Mouse (Mus musculus) urinary bladder, postnatal 36 days (tissue): Measurements from ENCODE around the gene Klhl33.
"Not testable (repeated sequence)": the region's sequence is repeated elsewhere in the genome, so short reads cannot be mapped to it uniquely, and the experiment has no call there.

ENCODE experiments used
- DNase-seq, 2 experiments: peaks; one replicate each; pipeline ENCODE4 v3.0.0; 2022; ENCODE audit warnings: low spot score in 2 of 2, mixed read lengths in 1 of 2

The Klhl33 gene

DNA sequence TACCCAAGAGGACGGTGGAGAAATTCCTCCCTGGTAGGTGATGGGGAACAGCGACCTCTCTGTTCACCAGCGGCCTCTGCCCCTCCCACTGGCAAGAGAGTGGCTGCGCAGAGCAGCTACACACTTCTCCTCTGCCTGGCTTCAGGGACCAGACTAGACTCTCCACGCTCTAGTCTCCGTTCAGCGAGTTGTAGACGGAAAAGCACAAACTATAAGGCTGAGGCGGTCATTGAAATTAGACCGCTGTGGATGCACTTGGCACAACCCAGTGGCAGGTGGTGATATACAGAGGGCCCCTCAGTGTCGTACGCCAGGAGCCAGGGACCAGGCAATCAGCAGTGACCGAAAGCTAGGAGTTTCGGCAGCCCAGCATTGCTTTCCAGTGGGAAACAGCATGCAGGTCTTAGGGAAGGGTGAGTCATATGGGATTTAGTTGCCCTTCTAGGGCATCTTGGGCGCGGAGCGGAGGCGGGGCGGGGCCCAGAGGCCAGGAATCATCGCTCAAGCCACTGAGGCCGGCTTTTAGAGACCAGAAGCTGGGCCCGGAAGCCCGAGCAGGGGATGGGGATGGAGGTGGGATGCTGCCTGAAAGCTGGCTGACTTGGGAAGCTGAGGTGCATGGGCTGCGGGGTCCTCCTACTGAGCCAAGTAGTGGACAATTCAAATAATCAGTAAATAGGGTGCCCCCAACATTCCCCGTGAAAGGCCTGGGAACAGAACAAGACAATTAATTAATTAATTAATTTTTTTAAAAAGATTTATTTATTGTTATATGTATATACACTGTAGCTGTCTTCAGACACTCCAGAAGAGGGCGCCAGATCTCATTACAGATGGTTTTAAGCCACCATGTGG is 6.9 kb upstream of the Klhl33 start:
- DNase-seq, result peak in 1 of 2 experiments; percentile 28

GRCm38 (mm10) chr14:50897992-50898391 is 685 bp upstream of the Klhl33 start:
- DNase-seq, result not testable (repeated sequence)

GRCm38 (mm10) chr14:50896747-50897373 is 447 bp downstream of the Klhl33 start:
- DNase-seq, result no peak

DNA sequence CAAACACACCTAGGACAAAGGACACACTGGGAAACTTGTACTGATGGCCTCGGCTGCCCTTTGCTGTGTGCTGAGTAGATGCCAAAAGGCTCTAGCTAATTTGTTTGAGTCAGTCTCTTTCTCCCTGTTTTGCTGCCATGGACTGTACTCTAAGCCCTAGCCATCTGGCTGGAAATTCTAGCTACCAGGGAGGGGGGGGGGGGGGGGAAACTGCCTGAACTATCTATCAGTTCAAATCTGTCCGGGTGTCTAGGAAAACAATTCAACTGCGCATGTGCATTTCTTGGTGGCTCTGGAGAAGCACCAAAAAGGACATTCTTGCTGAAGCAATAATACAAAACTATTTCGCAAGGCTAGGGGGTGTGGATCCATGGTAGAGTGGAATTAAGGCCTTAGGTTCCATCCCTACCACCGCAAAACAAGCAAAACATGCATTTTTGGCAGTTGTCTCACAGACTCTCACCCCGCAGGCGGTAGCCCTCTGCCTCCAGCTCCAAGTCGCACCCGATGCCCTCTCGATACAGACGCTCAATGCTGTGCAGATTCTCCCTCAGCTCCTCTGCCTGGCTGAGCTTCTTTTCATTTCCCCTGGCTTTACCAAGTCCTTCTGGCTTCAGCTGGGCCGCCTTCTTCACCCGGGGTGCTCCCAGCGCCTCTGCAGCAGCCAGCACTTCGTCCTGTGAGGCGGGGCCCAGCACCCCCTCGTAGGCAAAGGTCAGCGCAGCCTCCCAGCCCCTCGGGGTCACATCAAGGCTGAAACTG is 1.1 kb downstream of the Klhl33 start:
- DNase-seq, result peak; percentile 39 to 72

GRCm38 (mm10) chr14:50895407-50895806 is 1.9 kb downstream of the Klhl33 start:
- DNase-seq, result no peak

DNA sequence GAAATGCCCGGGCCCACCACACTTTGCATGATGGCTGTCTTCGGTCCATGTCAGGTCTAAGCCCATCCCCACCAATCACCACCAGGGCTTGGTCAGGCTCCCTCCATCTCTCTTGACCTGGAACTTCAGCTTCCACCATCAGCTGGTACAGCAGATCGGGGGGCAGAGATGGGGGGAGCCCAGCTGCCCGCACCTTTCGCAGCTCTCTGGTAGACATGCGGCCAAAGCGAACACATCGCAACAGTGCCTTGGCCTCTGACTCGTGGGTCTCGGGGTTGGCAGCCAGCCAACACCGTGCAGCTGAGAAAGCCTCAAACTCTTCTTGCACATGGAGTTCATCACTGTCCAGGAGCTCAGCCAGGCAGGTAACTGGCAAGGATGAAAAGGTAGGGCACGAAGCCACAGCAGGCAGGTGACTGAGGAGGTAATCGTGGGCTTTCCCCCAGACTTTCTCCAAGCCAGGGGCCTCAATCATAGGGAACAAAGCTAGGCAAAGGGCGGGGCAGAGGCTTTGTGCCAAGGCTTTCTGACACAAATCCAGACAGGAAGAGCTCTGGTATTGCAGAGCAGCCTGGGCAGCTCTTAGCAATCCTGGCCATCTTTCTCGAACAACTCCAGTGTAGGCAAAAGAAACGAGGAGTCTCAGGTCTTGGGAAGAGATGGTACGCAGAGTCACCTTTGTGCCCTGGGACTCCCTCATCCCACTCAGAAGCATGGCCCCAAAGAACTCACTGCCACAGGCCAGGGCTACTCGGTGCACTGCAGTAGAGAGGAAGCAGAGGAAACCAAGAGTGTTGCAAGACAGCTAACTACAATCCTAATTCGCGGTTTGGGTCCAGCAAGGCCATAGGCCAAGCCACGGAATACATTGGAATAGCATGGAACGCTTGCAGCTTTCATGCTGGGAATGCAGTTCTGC is 4.5 kb downstream of the Klhl33 start:
- DNase-seq, result peak in 1 of 2 experiments; percentile 36

DNA sequence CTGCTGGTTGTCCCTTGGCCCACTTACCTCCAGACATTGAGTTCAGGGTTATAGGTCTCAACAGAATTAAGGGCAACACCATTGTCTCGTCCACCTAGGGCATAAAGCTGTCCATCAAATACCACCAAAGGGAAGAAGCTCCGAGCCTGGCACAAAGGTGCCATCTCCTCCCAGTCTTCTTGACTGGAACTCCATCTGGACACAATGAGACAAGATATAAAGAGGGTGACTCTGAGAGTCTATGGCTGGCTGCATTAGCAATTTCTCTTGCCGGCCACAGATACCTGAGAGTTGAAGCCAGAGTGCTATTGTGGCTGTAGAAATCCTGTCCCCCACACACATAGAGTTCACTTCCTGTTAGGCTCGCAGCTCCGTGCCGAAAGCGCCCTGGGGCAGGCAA is 5.2 kb downstream of the Klhl33 start:
- no peak for DNase-seq

GRCm38 (mm10) chr14:50891621-50892020 is 5.7 kb downstream of the Klhl33 start:
- no peak for DNase-seq

- DNase-seq, result no peak
Measured at GRCm38 (mm10) chr14:50876236-50876950, 20.9 kb downstream of the Klhl33 start.

GRCm38 (mm10) chr14:50875591-50876230 is 21.6 kb downstream of the Klhl33 start:
- no peak for DNase-seq

- no peak for DNase-seq
Measured at GRCm38 (mm10) chr14:50875175-50875574, 22.1 kb downstream of the Klhl33 start.

GRCm38 (mm10) chr14:50871284-50871683 is 26.0 kb downstream of the Klhl33 start:
- DNase-seq, result no peak

GRCm38 (mm10) chr14:50870805-50871143 is 26.5 kb downstream of the Klhl33 start:
- DNase-seq, result no peak

DNA sequence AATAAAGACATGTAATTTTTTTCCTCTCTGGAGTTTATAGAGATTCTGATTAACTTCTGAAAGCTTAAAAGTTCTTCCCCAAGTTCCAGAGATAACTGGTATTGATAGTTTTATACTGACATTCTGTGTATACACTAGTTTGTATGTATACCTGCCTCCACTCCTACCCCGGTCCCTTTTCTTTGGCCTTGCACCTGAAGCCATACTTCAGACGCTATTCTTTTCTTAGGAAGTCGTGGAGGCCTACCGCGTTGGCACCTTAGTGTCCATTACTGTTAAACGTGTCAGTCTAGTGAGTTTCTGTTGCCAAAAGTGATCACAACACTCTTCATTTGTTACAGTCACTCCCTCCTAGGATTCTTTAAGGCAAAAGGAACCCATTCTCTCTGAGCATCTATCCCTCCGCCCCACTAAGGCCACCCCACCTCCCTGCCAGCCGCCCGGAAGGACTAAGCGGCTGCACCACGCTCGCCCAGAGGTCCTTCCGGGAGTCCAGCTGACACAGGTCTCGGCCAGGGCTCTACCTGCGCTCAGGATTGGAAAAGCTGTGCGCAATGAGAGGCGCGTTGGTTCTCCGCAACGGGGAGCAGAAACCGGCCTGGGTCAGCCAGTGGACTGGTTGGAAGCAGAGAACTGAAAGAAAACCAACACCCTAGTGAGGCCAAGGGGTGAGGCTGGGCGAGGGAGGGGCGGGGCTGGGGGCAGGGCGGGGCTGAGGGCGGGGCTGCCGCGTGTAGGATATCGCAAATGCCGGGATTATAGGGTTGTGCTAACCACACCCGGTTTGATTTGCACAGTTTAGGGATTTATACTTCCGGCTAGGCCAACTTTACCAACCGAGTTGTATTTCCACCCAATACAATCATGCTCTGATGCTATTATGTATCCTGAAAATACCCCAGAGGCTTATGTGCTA is 27.2 kb downstream of the Klhl33 start, which contains the start of gene Tep1:
TSS of gene Tep1 (minus strand) at position 672 of the 916 bp plus-strand sequence.
- DNase-seq, result peak; percentile 66 to 74

- DNase-seq, result no peak
Measured at GRCm38 (mm10) chr14:50868656-50869055, 28.7 kb downstream of the Klhl33 start.

GRCm38 (mm10) chr14:50868211-50868610 is 29.1 kb downstream of the Klhl33 start:
- no peak for DNase-seq

DNA sequence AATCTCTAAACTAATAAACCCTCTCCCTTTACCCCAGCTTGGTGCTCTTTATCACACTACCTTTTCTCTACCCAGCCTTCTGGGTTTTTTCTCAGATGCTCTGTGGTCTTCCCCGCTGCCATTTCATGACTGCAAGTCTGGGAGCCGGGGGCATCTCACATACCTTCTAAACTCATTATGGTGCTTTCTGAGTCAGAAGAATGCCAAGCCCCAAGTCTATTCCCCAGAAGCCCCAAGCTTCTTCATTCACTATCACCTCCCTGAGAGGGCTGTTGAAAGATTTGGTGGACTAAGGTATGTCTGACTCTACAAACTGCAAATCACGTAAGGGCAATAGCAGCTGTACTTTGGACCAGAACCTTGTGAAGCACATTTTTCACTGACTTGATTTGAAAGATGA is 30.3 kb downstream of the Klhl33 start:
- DNase-seq, result no peak

DNA sequence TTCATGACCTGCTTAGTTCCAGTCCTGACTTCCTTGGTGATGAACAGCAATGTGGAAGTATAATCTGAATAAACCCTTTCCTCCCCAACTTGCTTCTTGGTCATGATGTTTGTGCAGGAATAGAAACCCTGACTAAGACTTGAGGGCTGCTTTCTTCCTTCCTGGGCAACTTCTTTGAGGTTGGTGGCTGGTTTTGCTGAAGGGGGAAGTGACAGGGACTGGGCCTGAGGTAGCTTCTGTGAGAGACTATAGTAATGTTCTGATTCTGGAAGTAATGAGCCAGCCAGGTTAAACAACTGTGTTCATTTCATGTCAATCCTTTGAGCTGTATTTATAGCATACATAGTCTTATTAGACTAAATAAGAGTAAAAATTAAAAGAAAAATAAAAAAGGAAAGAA is 32.3 kb downstream of the Klhl33 start:
- DNase-seq, result not testable (repeated sequence)

DNA sequence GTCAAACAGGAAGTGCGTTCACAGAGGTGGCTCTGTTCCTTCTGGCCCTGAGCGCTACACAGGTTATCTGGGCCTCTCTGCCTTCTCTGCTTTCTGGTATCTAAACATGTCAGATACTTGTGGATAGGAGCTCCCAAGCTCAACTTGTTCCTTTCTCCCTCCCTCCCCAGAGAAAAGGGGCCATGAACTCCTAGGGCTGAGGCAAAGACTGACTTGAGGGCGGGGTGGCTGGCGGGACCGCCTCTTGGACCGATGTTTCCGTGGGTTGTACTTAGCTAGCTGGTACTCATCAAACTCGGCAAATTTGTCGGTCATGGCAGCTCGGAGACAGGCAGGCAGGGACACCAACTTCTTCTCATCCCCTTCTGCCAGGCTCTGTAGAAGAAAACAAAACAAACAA is 34.7 kb downstream of the Klhl33 start:
- DNase-seq, result no peak
